Mouse (Mus musculus): ENCODE data around the gene Aff3. TPM values are rescaled to one million over a fixed set of nuclear protein-coding genes. Genes with fewer than 3 reads are reported as not detected.
A peak's percentile ranks its signal among the peaks of the same experiment; 100 is the strongest.
"Not testable (repeated sequence)": the region's sequence is repeated elsewhere in the genome, so short reads cannot be mapped to it uniquely, and the experiment has no call there.

Gene Aff3
- total and polyA plus RNA-seq, 2 experiments from 2014 or later = 23.1 to 55.6 TPM

DNA sequence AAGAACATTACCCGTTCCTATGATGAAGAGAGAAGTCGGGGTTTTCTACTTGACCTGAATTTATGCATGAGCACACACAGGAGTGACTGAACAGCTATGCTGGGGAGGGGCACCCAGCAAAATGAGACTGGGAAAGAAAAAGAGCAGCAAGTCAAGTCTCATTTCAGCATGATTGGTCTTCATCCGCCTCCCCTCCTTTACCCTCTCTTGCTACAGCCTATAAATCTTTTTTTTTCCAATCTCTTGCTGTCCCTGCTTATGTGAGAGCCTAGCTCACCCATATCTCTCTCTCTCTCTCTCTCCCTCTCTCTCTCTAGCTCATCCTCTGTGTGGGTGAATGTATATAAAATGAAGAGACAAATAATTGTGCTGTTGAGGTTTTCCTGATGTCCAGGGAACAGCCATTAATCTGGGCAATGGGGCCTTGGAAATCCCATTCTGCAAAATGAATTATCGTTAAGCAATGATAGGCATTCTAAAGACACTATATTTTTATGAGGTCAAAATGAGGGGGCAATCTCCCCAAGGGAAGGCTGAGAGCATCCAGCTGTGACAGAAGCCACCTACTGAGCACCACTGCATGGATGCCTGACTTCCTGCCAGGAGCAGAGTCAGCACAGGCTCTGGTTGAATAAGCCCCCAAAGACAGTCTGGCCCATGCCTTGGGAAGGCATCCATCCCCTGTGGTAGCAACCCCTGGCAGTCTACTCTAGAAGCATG lies 224.8 kb downstream of the Aff3 start:
- Histone ChIP-seq H3K27ac (peak overlapping the region; percentile 61; the same call in 1 of the 2 replicates), H3K4me2 (ENCODE audit: low read depth, low read length) (peak overlapping the region; percentile 30), H3K9me3 (ENCODE audit: low read length) (no peaks in the 10 kb centered on the region), H3K36me3 (ENCODE audit: insufficient read depth, low read length) (no peaks in the 10 kb centered on the region), H3K4me1 (ENCODE audit: insufficient read depth, low read length) (peaks cover 21% of the 10 kb centered on the region), H3K4me3 (ENCODE audit: low read length) (no peak overlapping the region), H3K9ac (replicated peaks; ENCODE audit: low read length) (no peak overlapping the region), H3K27me3 (ENCODE audit: insufficient read depth, low read length) (no peaks in the 10 kb centered on the region)
- TF ChIP-seq CTCF (IDR thresholded peaks at IDR 0.05; ENCODE audit: low read depth) = no peak
- DNase-seq (ENCODE audit: low spot score) (peak; percentile 57), ATAC-seq (peak; percentile 82)
- 22% methylated on average over 4 of the region's 4 CpGs for WGBS

GRCm38 (mm10) chr1:38438447-38438846 lies 226.3 kb downstream of the Aff3 start:
- H3K9me3 ChIP-seq (ENCODE audit: low read length) = no peaks in the 10 kb centered on the region
- no peak overlapping the region for H3K4me2 ChIP-seq (ENCODE audit: low read depth, low read length)
- ATAC-seq = peak; percentile 48
- H3K36me3 ChIP-seq (ENCODE audit: insufficient read depth, low read length) = no peaks in the 10 kb centered on the region
- H3K27ac ChIP-seq = peak overlapping the region; percentile 61
- 28% methylated on average over 4 of the region's 4 CpGs for WGBS
- peak; percentile 56 for DNase-seq (ENCODE audit: low spot score)
- no peaks in the 10 kb centered on the region for H3K27me3 ChIP-seq (ENCODE audit: insufficient read depth, low read length)
- H3K4me1 ChIP-seq (ENCODE audit: insufficient read depth, low read length) = peaks cover 21% of the 10 kb centered on the region
- H3K9ac ChIP-seq (replicated peaks; ENCODE audit: low read length) = no peak overlapping the region
- H3K4me3 ChIP-seq (ENCODE audit: low read length) = no peak overlapping the region
- TF ChIP-seq CTCF (IDR thresholded peaks at IDR 0.05; ENCODE audit: low read depth) = no peak

DNA sequence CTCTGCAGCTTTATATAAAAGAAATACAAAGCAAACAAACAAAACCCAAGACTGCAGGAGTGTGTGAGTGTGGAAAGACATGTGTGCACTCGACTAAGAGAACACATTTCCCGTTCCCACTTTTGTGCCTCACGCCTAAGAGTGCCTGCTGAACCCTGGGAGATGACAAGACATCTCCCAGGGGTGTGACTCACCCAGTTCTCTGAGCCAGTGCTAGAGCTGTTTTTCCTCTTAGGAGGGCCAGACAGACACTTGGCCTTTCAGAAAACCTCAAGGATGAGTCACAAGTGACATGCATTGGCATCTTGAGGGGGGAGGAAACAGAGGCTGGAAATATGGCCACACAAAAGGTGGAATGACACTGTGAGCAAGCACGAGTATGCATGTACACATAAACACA lies 227.1 kb downstream of the Aff3 start:
- Histone ChIP-seq H3K27ac (peak overlapping the region; percentile 61; the same call in 1 of the 2 replicates), H3K4me1 (ENCODE audit: insufficient read depth, low read length) (peaks cover 21% of the 10 kb centered on the region), H3K9me3 (ENCODE audit: low read length) (no peaks in the 10 kb centered on the region), H3K27me3 (ENCODE audit: insufficient read depth, low read length) (no peaks in the 10 kb centered on the region), H3K4me3 (ENCODE audit: low read length) (no peak overlapping the region), H3K36me3 (ENCODE audit: insufficient read depth, low read length) (no peaks in the 10 kb centered on the region), H3K9ac (replicated peaks; ENCODE audit: low read length) (no peak overlapping the region), H3K4me2 (ENCODE audit: low read depth, low read length) (no peak overlapping the region)
- DNase-seq (ENCODE audit: low spot score) (no peak), ATAC-seq (no peak)
- 49% methylated on average over 4 of the region's 4 CpGs for WGBS
- no peak for TF ChIP-seq CTCF (IDR thresholded peaks at IDR 0.05; ENCODE audit: low read depth)

GRCm38 (mm10) chr1:38436471-38437340 lies 228.0 kb downstream of the Aff3 start:
- Histone ChIP-seq H3K27me3 (ENCODE audit: insufficient read depth, low read length) (no peaks in the 10 kb centered on the region), H3K4me3 (ENCODE audit: low read length) (no peak overlapping the region), H3K9me3 (ENCODE audit: low read length) (no peaks in the 10 kb centered on the region), H3K27ac (no peak overlapping the region), H3K36me3 (ENCODE audit: insufficient read depth, low read length) (no peaks in the 10 kb centered on the region), H3K4me1 (ENCODE audit: insufficient read depth, low read length) (peaks cover 21% of the 10 kb centered on the region), H3K9ac (replicated peaks; ENCODE audit: low read length) (no peak overlapping the region), H3K4me2 (ENCODE audit: low read depth, low read length) (no peak overlapping the region)
- no peak for TF ChIP-seq CTCF (IDR thresholded peaks at IDR 0.05; ENCODE audit: low read depth)
- WGBS = 39% methylated on average over 12 of the region's 12 CpGs
- ATAC-seq (no peak), DNase-seq (ENCODE audit: low spot score) (no peak)

GRCm38 (mm10) chr1:38430311-38430710 lies 234.4 kb downstream of the Aff3 start:
- not testable (repeated sequence) for DNase-seq (ENCODE audit: low spot score); H3K9ac ChIP-seq (replicated peaks; ENCODE audit: low read length); H3K27me3 ChIP-seq (ENCODE audit: insufficient read depth, low read length); H3K4me3 ChIP-seq (ENCODE audit: low read length); H3K36me3 ChIP-seq (ENCODE audit: insufficient read depth, low read length); H3K4me2 ChIP-seq (ENCODE audit: low read depth, low read length); H3K9me3 ChIP-seq (ENCODE audit: low read length); H3K27ac ChIP-seq; H3K4me1 ChIP-seq (ENCODE audit: insufficient read depth, low read length); ATAC-seq
- 96% methylated on average over 12 of the region's 12 CpGs for WGBS

DNA sequence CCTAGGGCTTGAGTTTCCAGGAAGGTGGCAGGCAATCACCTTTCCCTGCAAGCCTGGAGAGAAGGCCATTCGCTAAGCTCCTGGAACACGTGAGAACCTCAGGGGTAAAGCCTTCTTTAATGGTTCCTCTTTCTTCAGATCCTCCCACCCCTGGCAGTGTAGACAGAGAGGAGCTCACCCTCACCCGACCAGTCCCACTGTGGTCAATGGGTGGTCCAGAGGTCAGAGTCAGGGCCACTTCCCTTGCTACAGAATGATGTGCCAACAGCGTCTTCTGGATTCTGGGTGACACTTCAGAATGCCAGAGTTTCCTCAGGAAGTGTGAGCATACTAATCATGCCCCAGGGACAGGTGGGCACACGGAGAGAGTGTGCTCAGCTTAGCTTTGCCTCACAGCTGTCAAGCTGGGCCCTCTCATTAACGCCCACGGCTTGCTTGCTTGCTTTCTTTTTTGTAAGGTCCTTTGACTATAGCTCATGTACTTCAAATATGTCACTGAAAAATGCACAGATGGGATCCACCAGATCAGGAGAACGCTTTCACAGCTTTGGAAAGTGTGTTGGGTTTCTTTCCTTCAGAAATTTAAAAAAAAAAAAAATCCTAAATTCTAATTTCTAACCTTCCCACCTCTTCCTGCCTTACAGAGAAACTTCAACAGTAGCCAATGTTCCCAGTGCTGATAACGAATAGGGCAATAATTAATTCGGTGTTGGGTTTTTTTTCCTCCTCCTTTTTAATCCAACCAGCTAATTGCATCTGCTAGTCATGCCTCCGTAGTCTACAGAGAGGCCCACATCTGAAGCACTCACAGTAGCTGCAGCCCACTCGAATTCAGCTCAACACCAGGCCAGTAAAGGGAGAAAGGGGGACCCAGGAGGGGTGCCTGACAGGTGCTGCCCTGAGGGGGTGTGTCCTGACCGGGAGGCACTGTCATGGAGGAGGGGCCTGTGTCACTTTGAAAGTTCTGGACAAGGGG lies 235.8 kb downstream of the Aff3 start:
- Histone ChIP-seq H3K36me3 (ENCODE audit: insufficient read depth, low read length) (no peaks in the 10 kb centered on the region), H3K4me3 (ENCODE audit: low read length) (no peak overlapping the region), H3K9me3 (ENCODE audit: low read length) (no peaks in the 10 kb centered on the region), H3K4me2 (ENCODE audit: low read depth, low read length) (no peak overlapping the region), H3K27ac (no peak overlapping the region), H3K27me3 (ENCODE audit: insufficient read depth, low read length) (no peaks in the 10 kb centered on the region), H3K4me1 (ENCODE audit: insufficient read depth, low read length) (no peaks in the 10 kb centered on the region), H3K9ac (replicated peaks; ENCODE audit: low read length) (no peak overlapping the region)
- WGBS = 42% methylated on average over 13 of the region's 13 CpGs
- DNase-seq (ENCODE audit: low spot score) (peak; percentile 11), ATAC-seq (peak; percentile 55; the same call in 1 of the 2 replicates)
- TF ChIP-seq CTCF (IDR thresholded peaks at IDR 0.05; ENCODE audit: low read depth) = no peak

Measured in hindbrain, postnatal 0 days (tissue).